Mouse (Mus musculus): ENCODE measurements around the gene Dtnb.

GRCm38 (mm10) chr12:3732623-3733265, 160.6 kb downstream of the Dtnb start:
- TF ChIP-seq EP300 (IDR thresholded peaks at IDR 0.05; ENCODE audit: low read depth) (no peak), CTCF (IDR thresholded peaks at IDR 0.05; ENCODE audit: low read depth) (no peak)

Data from heart, postnatal 0 days (tissue).